Mouse (Mus musculus): ENCODE data around the gene Sirt5.

GRCm38 (mm10) chr13:43442551-43442950 lies 77.3 kb downstream of the Sirt5 start:
- no peak for TF ChIP-seq CTCF (IDR thresholded peaks at IDR 0.05; ENCODE audit: low read depth)
- no peak for TF ChIP-seq EP300 (IDR thresholded peaks at IDR 0.05; ENCODE audit: low read depth)
